Mouse (Mus musculus) heart, adult 2 months (tissue): ENCODE results near the gene Gstp2. TPM values are rescaled to one million over a fixed set of nuclear protein-coding genes. Genes with fewer than 3 reads are reported as not detected.
A peak's percentile ranks its signal among the peaks of the same experiment; 100 is the strongest.

Experiments
- DNase-seq, 2 experiments: peaks; one replicate each; pipeline ENCODE4 v3.0.0; 2021
- H3K27ac ChIP-seq: fragments of 200-600 bp; 2 replicates; pipeline ENCODE4 v1.8.1; 2022
- H3K27me3 ChIP-seq: fragments of 200-500 bp; 2 replicates; pipeline ENCODE4 v1.6.1; 2012; ENCODE audit warnings: mild to moderate bottlenecking, low read length, inconsistent platforms, mixed read lengths; ENCODE audit not compliant: control insufficient read depth, insufficient read depth
- H3K36me3 ChIP-seq: fragments of 200-500 bp; 2 replicates; pipeline ENCODE4 v1.6.1; 2012; ENCODE audit warnings: low read length, inconsistent platforms; ENCODE audit not compliant: control insufficient read depth, insufficient read depth
- H3K4me1 ChIP-seq: fragments of 200-500 bp; 2 replicates; pipeline ENCODE4 v1.6.1; 2011; ENCODE audit warnings: low read length; ENCODE audit not compliant: control insufficient read depth, insufficient read depth
- H3K4me3 ChIP-seq: fragments of 200-600 bp; 2 replicates; pipeline ENCODE4 v1.8.1; 2022
- H3K79me2 ChIP-seq: fragments of 200-500 bp; replicated peaks from 2 replicates; pipeline ENCODE4 v1.6.1; 2012; ENCODE audit warnings: mild to moderate bottlenecking, inconsistent platforms, low read length, moderate library complexity, mixed read lengths; ENCODE audit not compliant: control insufficient read depth, insufficient read depth
- H3K9ac ChIP-seq: fragments of 200-500 bp; 2 replicates; pipeline ENCODE4 v1.6.1; 2012; ENCODE audit warnings: low read depth, mild to moderate bottlenecking, control low read depth, inconsistent platforms, low read length, mixed read lengths
- CTCF ChIP-seq: fragments of 200-600 bp; IDR thresholded peaks from 2 replicates; pipeline ENCODE4 v1.8.1; 2022; ENCODE audit warnings: antibody characterized with exemption, mild to moderate bottlenecking, moderate library complexity
- EP300 ChIP-seq: fragments of 200-500 bp; IDR thresholded peaks from 2 replicates; pipeline ENCODE4 v1.6.1; 2011; ENCODE audit warnings: low read depth, low read length, control low read depth; ENCODE audit not compliant: insufficient read depth
- POLR2A ChIP-seq: fragments of 200-500 bp; IDR thresholded peaks from 2 replicates; pipeline ENCODE4 v1.6.1; 2011; ENCODE audit warnings: mild to moderate bottlenecking, low read depth, low read length, control low read depth; ENCODE audit not compliant: insufficient read depth
- WGBS: fragments of 180-500 bp; shearing (Covaris S2); methylation state at CpG from one replicate; pipeline ENCODE4 v1.1.7; 2018; 5-methylcytosine and 5-hydroxymethylcytosine counted together
- intact Hi-C: fragments of 180-260 bp; cut with DNase I; formaldehyde crosslinking; loops from one replicate; pipeline ENCODE4 v1.15.1; 2025
- polyA plus RNA-seq: library from polyadenylated mRNA; depleted of rRNA; stranded (reverse); fragments of >200 nt; gene quantifications from 2 replicates; pipeline ENCODE4 v1.2.3, GENCODE M21; 2012
- total RNA-seq, 2 experiments: library from RNA; stranded (reverse); gene quantifications; 2 replicates each; pipeline ENCODE4 v1.2.3; 2021

Gene Gstp2
- total and polyA plus RNA-seq, 3 experiments: 38.3 to 137 (median 121) TPM

DNA sequence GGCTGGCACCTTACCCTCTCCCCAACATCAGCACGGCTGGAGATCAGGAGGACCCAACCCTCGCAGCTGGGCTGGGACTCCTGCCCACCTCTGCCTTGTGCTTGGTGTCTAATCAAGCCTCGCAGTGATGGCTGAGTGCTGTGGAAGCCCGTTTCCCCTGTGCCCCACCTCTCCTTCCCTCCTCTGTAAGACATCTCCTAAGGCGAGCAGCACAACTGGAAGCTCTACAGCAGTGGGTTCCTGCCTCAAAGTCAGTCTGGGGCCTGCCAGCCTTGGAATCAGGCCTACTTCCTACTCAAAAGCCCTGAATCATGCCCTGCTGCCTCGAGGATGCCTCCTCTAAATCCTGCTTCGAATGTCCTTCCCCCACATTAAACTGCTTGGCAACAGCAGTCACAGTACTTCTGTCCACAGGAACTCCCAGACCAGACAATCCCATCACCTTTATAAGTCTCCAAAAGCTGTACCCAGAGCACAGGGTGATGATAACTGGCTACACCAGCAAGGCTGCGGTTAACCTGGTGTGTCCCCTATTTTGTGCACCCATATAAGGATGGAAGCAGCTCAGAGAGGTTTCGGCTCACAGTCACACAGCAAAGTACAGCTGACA, 46.6 kb downstream of the Gstp2 start:
- peak overlapping the region; percentile 77 for H3K4me3 ChIP-seq

DNA sequence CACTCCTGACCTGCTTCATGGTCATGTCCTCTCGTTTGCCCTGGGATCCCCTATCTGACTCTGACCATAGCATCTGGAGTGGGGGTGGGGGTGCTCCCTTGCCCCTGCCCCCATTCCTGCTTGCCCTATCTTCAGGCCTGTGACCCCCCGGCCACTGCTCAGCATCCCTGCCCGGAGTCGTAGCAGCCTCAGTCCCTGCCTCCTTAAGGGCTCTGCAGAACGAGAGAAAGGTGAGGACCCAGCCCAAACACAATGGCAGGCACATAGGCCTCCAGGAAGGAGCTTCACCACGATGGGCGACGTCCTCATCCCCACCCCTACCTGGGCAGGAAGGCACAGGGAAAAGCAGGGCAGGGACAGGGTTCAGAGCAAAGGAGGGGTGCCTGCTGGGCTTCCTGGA, 47.5 kb downstream of the Gstp2 start:
- no peaks in the 10 kb centered on the region for H3K27me3 ChIP-seq
- H3K9ac ChIP-seq: no peak overlapping the region
- H3K79me2 ChIP-seq: no peaks in the 10 kb centered on the region
- WGBS: 81% methylated on average over 8 of the region's 8 CpGs
- intact Hi-C loops: no loop called here
- peaks cover 8% of the 10 kb centered on the region for H3K4me1 ChIP-seq
- H3K36me3 ChIP-seq: no peaks in the 10 kb centered on the region
- H3K27ac ChIP-seq: no peak overlapping the region
- no peak for TF ChIP-seq POLR2A
- no peak for TF ChIP-seq CTCF
- no peak for TF ChIP-seq EP300
- no peak overlapping the region for H3K4me3 ChIP-seq
- no peak for DNase-seq

More for the DNA sequence above, 46.6 kb downstream of the Gstp2 start:
- Histone ChIP-seq H3K36me3 (no peaks in the 10 kb centered on the region), H3K27me3 (no peaks in the 10 kb centered on the region), H3K27ac (peak overlapping the region; percentile 94), H3K4me1 (peaks cover 8% of the 10 kb centered on the region), H3K79me2 (no peaks in the 10 kb centered on the region), H3K9ac (peak overlapping the region; percentile 14; the same call in 1 of the 2 replicates)
- intact Hi-C loops: no loop called here
- WGBS: 70% methylated on average over 9 of the region's 9 CpGs
- TF ChIP-seq EP300: no peak
- TF ChIP-seq POLR2A: no peak
- no peak for TF ChIP-seq CTCF
- DNase-seq: no peak

- intact Hi-C loops: no loop called here
- 48% methylated on average over 8 of the region's 8 CpGs for WGBS
- H3K27me3 ChIP-seq: no peaks in the 10 kb centered on the region
Observed at GRCm38 (mm10) chr19:3997231-3997630, 48.6 kb downstream of the Gstp2 start.

GRCm38 (mm10) chr19:3996747-3997146, 49.1 kb downstream of the Gstp2 start:
- intact Hi-C loops: no loop called here
- Histone ChIP-seq H3K27ac (no peak overlapping the region), H3K27me3 (no peaks in the 10 kb centered on the region), H3K4me1 (peaks cover 5% of the 10 kb centered on the region; the same call in 1 of the 2 replicates), H3K9ac (no peak overlapping the region), H3K36me3 (no peaks in the 10 kb centered on the region), H3K4me3 (no peak overlapping the region), H3K79me2 (no peaks in the 10 kb centered on the region)
- WGBS: 77% methylated on average over 8 of the region's 8 CpGs
- TF ChIP-seq CTCF (no peak), POLR2A (no peak), EP300 (no peak)
- no peak for DNase-seq

More at GRCm38 (mm10) chr19:3997231-3997630, 48.6 kb downstream of the Gstp2 start:
- TF ChIP-seq EP300 (no peak), POLR2A (no peak), CTCF (no peak)
- Histone ChIP-seq H3K9ac (no peak overlapping the region), H3K27ac (no peak overlapping the region), H3K79me2 (no peaks in the 10 kb centered on the region), H3K4me3 (no peak overlapping the region), H3K36me3 (no peaks in the 10 kb centered on the region), H3K4me1 (peaks cover 5% of the 10 kb centered on the region; the same call in 1 of the 2 replicates)
- DNase-seq: no peak

- no peaks in the 10 kb centered on the region for H3K36me3 ChIP-seq
Observed at GRCm38 (mm10) chr19:3996106-3996505, 49.7 kb downstream of the Gstp2 start.

GRCm38 (mm10) chr19:3995505-3995904, 50.3 kb downstream of the Gstp2 start:
- no peak overlapping the region for H3K4me3 ChIP-seq
- peaks cover 2% of the 10 kb centered on the region; the same call in 1 of the 2 replicates for H3K4me1 ChIP-seq
- intact Hi-C loops: no loop called here
- H3K36me3 ChIP-seq: no peaks in the 10 kb centered on the region
- H3K27me3 ChIP-seq: no peaks in the 10 kb centered on the region
- WGBS: 95% methylated on average over 3 of the region's 3 CpGs
- H3K27ac ChIP-seq: no peak overlapping the region
- TF ChIP-seq POLR2A (no peak), EP300 (no peak), CTCF (no peak)
- H3K9ac ChIP-seq: no peak overlapping the region
- no peak for DNase-seq
- no peaks in the 10 kb centered on the region for H3K79me2 ChIP-seq

More at GRCm38 (mm10) chr19:3996106-3996505, 49.7 kb downstream of the Gstp2 start:
- Histone ChIP-seq H3K79me2 (no peaks in the 10 kb centered on the region), H3K4me3 (no peak overlapping the region), H3K27me3 (no peaks in the 10 kb centered on the region), H3K27ac (no peak overlapping the region), H3K9ac (no peak overlapping the region), H3K4me1 (peaks cover 5% of the 10 kb centered on the region; the same call in 1 of the 2 replicates)
- TF ChIP-seq CTCF: no peak
- intact Hi-C loops: no loop called here
- WGBS: 61% methylated on average over 7 of the region's 7 CpGs
- DNase-seq: no peak
